Mouse (Mus musculus): ENCODE results near the gene Pde4dip. TPM values are rescaled to one million over a fixed set of nuclear protein-coding genes. Genes with fewer than 3 reads are reported as not detected.
A peak's percentile ranks its signal among the peaks of the same experiment; 100 is the strongest.

Gene Pde4dip
- polyA plus RNA-seq, 1 experiment, result 58.1 TPM

DNA sequence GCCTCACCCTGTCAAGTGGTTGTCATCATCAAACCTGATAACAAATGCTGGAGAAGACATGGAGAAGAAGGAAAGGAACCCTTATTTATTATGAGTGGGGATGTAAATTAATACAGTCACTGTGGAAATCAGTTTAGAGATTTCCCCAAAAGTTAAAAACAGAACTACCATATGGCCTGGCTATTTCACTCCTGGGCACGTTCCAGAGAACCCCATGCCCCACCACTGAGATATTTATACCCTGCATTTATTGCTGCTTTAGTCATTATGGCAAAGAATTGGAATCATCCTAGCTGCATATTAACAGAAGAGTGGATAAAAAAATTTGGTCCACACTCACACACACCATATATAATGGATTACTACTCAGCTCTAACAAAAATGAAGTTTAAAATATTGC is 98.4 kb downstream of the Pde4dip start:
- WGBS, result 82% methylated on average over 1 of the region's 1 CpGs
- TF ChIP-seq POLR2A (IDR thresholded peaks at IDR 0.05; ENCODE audit: low read depth, low read length) (no peak), CTCF (conservative IDR thresholded peaks at IDR 0.05; ENCODE audit: insufficient read depth, insufficient read length, low read depth, low read length) (no peak)
- no peak for DNase-seq
- Histone ChIP-seq H3K36me3 (ENCODE audit: control insufficient read depth, insufficient read depth, low read length) (no peaks in the 10 kb centered on the region), H3K27me3 (replicated peaks; ENCODE audit: control insufficient read depth, insufficient read depth, low read length) (no peaks in the 10 kb centered on the region), H3K4me3 (ENCODE audit: insufficient read depth, low read depth, low read length) (no peak overlapping the region), H3K4me1 (ENCODE audit: control insufficient read depth, insufficient read depth, low read length) (no peaks in the 10 kb centered on the region), H3K27ac (ENCODE audit: insufficient read depth, low read depth, low read length) (no peak overlapping the region)

GRCm38 (mm10) chr3:97789317-97789716 is 99.2 kb downstream of the Pde4dip start:
- Histone ChIP-seq H3K27me3 (replicated peaks; ENCODE audit: control insufficient read depth, insufficient read depth, low read length) (no peaks in the 10 kb centered on the region), H3K4me3 (ENCODE audit: insufficient read depth, low read depth, low read length) (no peak overlapping the region), H3K4me1 (ENCODE audit: control insufficient read depth, insufficient read depth, low read length) (no peaks in the 10 kb centered on the region), H3K27ac (ENCODE audit: insufficient read depth, low read depth, low read length) (no peak overlapping the region), H3K36me3 (ENCODE audit: control insufficient read depth, insufficient read depth, low read length) (no peaks in the 10 kb centered on the region)
- TF ChIP-seq CTCF (conservative IDR thresholded peaks at IDR 0.05; ENCODE audit: insufficient read depth, insufficient read length, low read depth, low read length), result peak; percentile 30; the same call in 1 of the 2 replicates
- no peak for TF ChIP-seq POLR2A (IDR thresholded peaks at IDR 0.05; ENCODE audit: low read depth, low read length)
- DNase-seq, result no peak

- Histone ChIP-seq H3K36me3 (ENCODE audit: control insufficient read depth, insufficient read depth, low read length) (no peaks in the 10 kb centered on the region), H3K27me3 (replicated peaks; ENCODE audit: control insufficient read depth, insufficient read depth, low read length) (no peaks in the 10 kb centered on the region), H3K4me1 (ENCODE audit: control insufficient read depth, insufficient read depth, low read length) (no peaks in the 10 kb centered on the region), H3K4me3 (ENCODE audit: insufficient read depth, low read depth, low read length) (no peak overlapping the region), H3K27ac (ENCODE audit: insufficient read depth, low read depth, low read length) (no peak overlapping the region)
- WGBS, result 53% methylated on average over 4 of the region's 4 CpGs
- TF ChIP-seq CTCF (conservative IDR thresholded peaks at IDR 0.05; ENCODE audit: insufficient read depth, insufficient read length, low read depth, low read length) (no peak), POLR2A (IDR thresholded peaks at IDR 0.05; ENCODE audit: low read depth, low read length) (no peak)
- DNase-seq, result no peak
Measured at GRCm38 (mm10) chr3:97776195-97776594, 112.3 kb downstream of the Pde4dip start.

DNA sequence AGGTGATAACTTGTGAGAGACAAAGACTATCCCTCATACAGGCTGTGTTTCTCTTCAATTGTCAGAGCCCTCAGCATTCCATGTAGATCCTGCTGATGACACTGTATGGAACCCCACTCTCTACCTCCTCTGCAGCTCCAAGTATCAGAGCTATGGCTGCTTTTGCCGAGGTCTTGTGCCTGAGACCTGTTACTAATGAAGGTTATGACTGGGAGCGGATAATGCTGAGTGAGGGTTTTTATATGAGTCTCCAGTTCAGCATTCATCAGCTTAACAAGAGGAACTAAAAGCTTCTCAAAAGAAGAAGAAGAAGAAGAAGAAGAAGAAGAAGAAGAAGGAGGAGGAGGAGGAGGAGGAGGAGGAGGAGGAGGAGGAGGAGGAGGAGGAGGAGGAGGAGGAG is 112.8 kb downstream of the Pde4dip start:
- TF ChIP-seq CTCF (conservative IDR thresholded peaks at IDR 0.05; ENCODE audit: insufficient read depth, insufficient read length, low read depth, low read length) (no peak), POLR2A (IDR thresholded peaks at IDR 0.05; ENCODE audit: low read depth, low read length) (no peak)
- Histone ChIP-seq H3K4me1 (ENCODE audit: control insufficient read depth, insufficient read depth, low read length) (no peaks in the 10 kb centered on the region), H3K27me3 (replicated peaks; ENCODE audit: control insufficient read depth, insufficient read depth, low read length) (no peaks in the 10 kb centered on the region), H3K36me3 (ENCODE audit: control insufficient read depth, insufficient read depth, low read length) (no peaks in the 10 kb centered on the region), H3K4me3 (ENCODE audit: insufficient read depth, low read depth, low read length) (no peak overlapping the region), H3K27ac (ENCODE audit: insufficient read depth, low read depth, low read length) (no peak overlapping the region)
- 61% methylated on average over 2 of the region's 2 CpGs for WGBS
- no peak for DNase-seq

DNA sequence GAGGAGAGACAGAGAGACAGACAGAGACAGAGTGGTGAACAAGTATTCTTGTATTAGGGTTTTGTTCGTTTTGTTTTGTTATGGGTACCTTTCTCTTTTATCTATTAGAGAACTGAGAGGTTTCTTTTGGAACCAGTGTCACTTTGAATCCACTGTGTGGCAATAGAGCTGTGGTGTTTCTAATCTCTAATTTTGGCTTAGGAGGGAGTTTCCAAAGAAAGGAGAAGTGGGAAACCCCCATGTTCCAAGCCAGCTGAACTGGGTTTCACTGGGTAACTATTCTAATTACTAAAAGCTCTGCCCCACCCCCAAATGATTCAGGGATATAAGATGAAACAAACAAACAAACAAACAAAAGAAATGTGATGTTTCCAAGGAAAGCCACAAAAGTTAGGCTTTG is 113.6 kb downstream of the Pde4dip start:
- H3K27ac ChIP-seq (ENCODE audit: insufficient read depth, low read depth, low read length), result no peak overlapping the region
- DNase-seq, result no peak
- no peaks in the 10 kb centered on the region for H3K27me3 ChIP-seq (replicated peaks; ENCODE audit: control insufficient read depth, insufficient read depth, low read length)
- no peaks in the 10 kb centered on the region for H3K4me1 ChIP-seq (ENCODE audit: control insufficient read depth, insufficient read depth, low read length)
- WGBS, result 87% methylated on average over 1 of the region's 1 CpGs
- no peak for TF ChIP-seq POLR2A (IDR thresholded peaks at IDR 0.05; ENCODE audit: low read depth, low read length)
- TF ChIP-seq CTCF (conservative IDR thresholded peaks at IDR 0.05; ENCODE audit: insufficient read depth, insufficient read length, low read depth, low read length), result no peak
- no peak overlapping the region for H3K4me3 ChIP-seq (ENCODE audit: insufficient read depth, low read depth, low read length)
- no peaks in the 10 kb centered on the region for H3K36me3 ChIP-seq (ENCODE audit: control insufficient read depth, insufficient read depth, low read length)

DNA sequence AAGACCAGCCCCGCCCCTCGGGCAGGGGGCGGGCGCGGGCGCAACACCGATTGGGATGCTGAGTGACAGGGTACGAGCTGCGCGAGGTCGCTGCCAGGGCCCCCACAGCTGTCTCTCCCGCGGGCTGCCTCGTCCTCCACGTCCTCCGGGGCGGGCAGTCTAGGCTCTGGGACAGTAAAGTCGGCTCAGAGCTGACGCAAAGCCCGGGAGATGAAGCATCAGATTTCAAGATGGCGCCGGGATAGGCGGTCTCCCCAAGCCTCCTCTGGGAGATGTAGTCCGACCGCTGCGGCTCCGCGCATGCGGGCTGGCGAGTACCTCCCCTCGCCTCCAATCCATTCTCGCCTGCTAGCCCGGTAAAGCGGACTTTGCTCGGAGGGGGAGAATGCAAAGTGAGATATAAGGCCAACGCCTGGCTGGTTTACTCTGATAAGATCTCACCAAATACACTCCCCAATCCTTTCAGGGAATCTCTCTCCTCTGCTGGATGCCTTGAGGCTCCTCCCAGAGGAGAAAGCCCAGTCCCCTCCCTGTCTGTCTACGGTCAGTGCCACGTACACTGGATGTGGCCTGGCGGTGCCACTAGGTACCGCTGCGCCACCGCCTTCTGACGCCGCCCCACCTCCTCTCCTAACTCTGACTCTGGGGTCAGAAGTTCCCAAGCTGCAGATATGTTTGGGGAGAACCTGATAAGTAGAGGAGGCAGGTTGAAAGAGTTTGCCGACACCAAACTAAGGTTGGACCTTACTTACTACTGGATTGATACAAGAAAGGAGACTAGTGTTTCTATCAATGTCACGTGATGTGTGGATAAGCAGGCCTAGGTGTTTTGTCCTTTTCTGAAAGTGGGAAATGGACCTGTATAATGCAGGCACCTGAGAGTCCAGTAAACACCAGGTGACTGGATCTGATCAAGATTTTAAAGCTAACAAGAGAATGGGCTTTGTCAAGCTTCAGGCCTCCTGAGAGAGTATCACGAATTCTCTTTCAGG is 120.4 kb downstream of the Pde4dip start:
- WGBS, result 4% methylated on average over 47 of the region's 47 CpGs
- H3K27me3 ChIP-seq (replicated peaks; ENCODE audit: control insufficient read depth, insufficient read depth, low read length), result no peaks in the 10 kb centered on the region
- peak overlapping the region; percentile 93 for H3K4me3 ChIP-seq (ENCODE audit: insufficient read depth, low read depth, low read length)
- TF ChIP-seq CTCF (conservative IDR thresholded peaks at IDR 0.05; ENCODE audit: insufficient read depth, insufficient read length, low read depth, low read length) (peak; percentile 73), POLR2A (IDR thresholded peaks at IDR 0.05; ENCODE audit: low read depth, low read length) (peak; percentile 62)
- H3K36me3 ChIP-seq (ENCODE audit: control insufficient read depth, insufficient read depth, low read length), result no peaks in the 10 kb centered on the region
- H3K27ac ChIP-seq (ENCODE audit: insufficient read depth, low read depth, low read length), result peak overlapping the region; percentile 71
- H3K4me1 ChIP-seq (ENCODE audit: control insufficient read depth, insufficient read depth, low read length), result peaks cover 4% of the 10 kb centered on the region; the same call in 1 of the 2 replicates
- peak; percentile 98 for DNase-seq

- TF ChIP-seq CTCF (conservative IDR thresholded peaks at IDR 0.05; ENCODE audit: insufficient read depth, insufficient read length, low read depth, low read length), result no peak
- TF ChIP-seq POLR2A (IDR thresholded peaks at IDR 0.05; ENCODE audit: low read depth, low read length), result no peak
- no peaks in the 10 kb centered on the region for H3K27me3 ChIP-seq (replicated peaks; ENCODE audit: control insufficient read depth, insufficient read depth, low read length)
- H3K27ac ChIP-seq (ENCODE audit: insufficient read depth, low read depth, low read length), result peak overlapping the region; percentile 71
- H3K36me3 ChIP-seq (ENCODE audit: control insufficient read depth, insufficient read depth, low read length), result no peaks in the 10 kb centered on the region; the same call in 1 of the 2 replicates
- H3K4me1 ChIP-seq (ENCODE audit: control insufficient read depth, insufficient read depth, low read length), result peaks cover 7% of the 10 kb centered on the region; the same call in 1 of the 2 replicates
- peak; percentile 28 for DNase-seq
- peak overlapping the region; percentile 93 for H3K4me3 ChIP-seq (ENCODE audit: insufficient read depth, low read depth, low read length)
- WGBS, result 2% methylated on average over 40 of the region's 40 CpGs
Measured at GRCm38 (mm10) chr3:97767041-97767770, 121.3 kb downstream of the Pde4dip start.
